Mouse (Mus musculus): Measurements from ENCODE around the gene Usp17la. TPM values are rescaled to one million over a fixed set of nuclear protein-coding genes. Genes with fewer than 3 reads are reported as not detected.

Usp17la gene
- polyA plus RNA-seq, 1 experiment from 2014 or later = not detected

Other genes starting within 250 kb of the Usp17la start
- not detected in 2 replicates for gene Olfr656, start 243.1 kb upstream of the Usp17la start, polyA plus RNA-seq (2015; fragmentation: Nextera tagmentation; extraction: Ambion mirVana)
- gene Olfr657, start 232.2 kb upstream of the Usp17la start, polyA plus RNA-seq (2015; fragmentation: Nextera tagmentation; extraction: Ambion mirVana) = not detected in 2 replicates
- gene Olfr658, start 209.7 kb upstream of the Usp17la start, polyA plus RNA-seq (2015; fragmentation: Nextera tagmentation; extraction: Ambion mirVana) = 0.06 and 0.11 TPM in 2 replicates
- gene Olfr659, start 190.3 kb upstream of the Usp17la start, polyA plus RNA-seq (2015; fragmentation: Nextera tagmentation; extraction: Ambion mirVana) = not detected in 2 replicates
- not detected in 2 replicates for gene Olfr661, start 170.5 kb upstream of the Usp17la start, polyA plus RNA-seq (2015; fragmentation: Nextera tagmentation; extraction: Ambion mirVana)
- not detected in 2 replicates for gene Usp17le, start 79.5 kb upstream of the Usp17la start, polyA plus RNA-seq (2015; fragmentation: Nextera tagmentation; extraction: Ambion mirVana)
- gene Usp17lb, start 14.4 kb upstream of the Usp17la start, polyA plus RNA-seq (2015; fragmentation: Nextera tagmentation; extraction: Ambion mirVana) = not detected in 2 replicates
- not detected in 2 replicates for gene Olfr665, start 21.0 kb downstream of the Usp17la start, polyA plus RNA-seq (2015; fragmentation: Nextera tagmentation; extraction: Ambion mirVana)
- gene Olfr666, start 38.9 kb downstream of the Usp17la start, polyA plus RNA-seq (2015; fragmentation: Nextera tagmentation; extraction: Ambion mirVana) = not detected in 2 replicates
- not detected in 2 replicates for gene Olfr667, start 64.5 kb downstream of the Usp17la start, polyA plus RNA-seq (2015; fragmentation: Nextera tagmentation; extraction: Ambion mirVana)
- not detected in 2 replicates for gene Olfr668, start 71.0 kb downstream of the Usp17la start, polyA plus RNA-seq (2015; fragmentation: Nextera tagmentation; extraction: Ambion mirVana)
- gene Olfr669, start 77.2 kb downstream of the Usp17la start, polyA plus RNA-seq (2015; fragmentation: Nextera tagmentation; extraction: Ambion mirVana) = not detected in 2 replicates
- gene Olfr670, start 105.6 kb downstream of the Usp17la start, polyA plus RNA-seq (2015; fragmentation: Nextera tagmentation; extraction: Ambion mirVana) = not detected in 2 replicates
- not detected in 2 replicates for gene Olfr671, start 122.1 kb downstream of the Usp17la start, polyA plus RNA-seq (2015; fragmentation: Nextera tagmentation; extraction: Ambion mirVana)
- not detected in 2 replicates for gene Olfr672, start 145.0 kb downstream of the Usp17la start, polyA plus RNA-seq (2015; fragmentation: Nextera tagmentation; extraction: Ambion mirVana)
- gene Olfr675, start 171.5 kb downstream of the Usp17la start, polyA plus RNA-seq (2015; fragmentation: Nextera tagmentation; extraction: Ambion mirVana) = not detected in 2 replicates
- not detected in 2 replicates for gene Olfr676, start 175.7 kb downstream of the Usp17la start, polyA plus RNA-seq (2015; fragmentation: Nextera tagmentation; extraction: Ambion mirVana)
- gene Olfr677, start 194.4 kb downstream of the Usp17la start, polyA plus RNA-seq (2015; fragmentation: Nextera tagmentation; extraction: Ambion mirVana) = not detected in 2 replicates
- gene Olfr678, start 207.5 kb downstream of the Usp17la start, polyA plus RNA-seq (2015; fragmentation: Nextera tagmentation; extraction: Ambion mirVana) = not detected in 2 replicates
- gene Olfr679, start 224.2 kb downstream of the Usp17la start, polyA plus RNA-seq (2015; fragmentation: Nextera tagmentation; extraction: Ambion mirVana) = not detected in 2 replicates
- not detected in 2 replicates for gene Olfr680-ps1, start 235.8 kb downstream of the Usp17la start, polyA plus RNA-seq (2015; fragmentation: Nextera tagmentation; extraction: Ambion mirVana)